Mouse (Mus musculus) lung, embryonic 14.5 days (tissue): Measurements from ENCODE around the gene Fam206a. TPM values are rescaled to one million over a fixed set of nuclear protein-coding genes. Genes with fewer than 3 reads are reported as not detected.

Experiments used
- ATAC-seq: fragments of 200-750 bp; cut with Nextera tagmentation; 2 replicates; pipeline ENCODE4 v1.8.0; 2017; ENCODE audit warnings: mild to moderate bottlenecking, moderate TSS enrichment, moderate library complexity; ENCODE audit not compliant: insufficient read depth
- DNase-seq: peaks from one replicate; pipeline ENCODE4 v3.0.0-alpha.2; 2015
- H3K27ac ChIP-seq: fragments of 300-500 bp; sonication (generic); 2 replicates; pipeline ENCODE4 v1.5.1; 2014; ENCODE audit warnings: low read depth, mild to moderate bottlenecking, moderate library complexity
- H3K27me3 ChIP-seq: fragments of 300-500 bp; sonication (generic); 2 replicates; pipeline ENCODE4 v1.6.1; 2014; ENCODE audit warnings: low read length, control low read depth; ENCODE audit not compliant: insufficient read depth
- H3K36me3 ChIP-seq: fragments of 300-500 bp; sonication (generic); 2 replicates; pipeline ENCODE4 v1.6.1; 2014; ENCODE audit warnings: control low read depth; ENCODE audit not compliant: insufficient read depth
- H3K4me1 ChIP-seq: fragments of 300-500 bp; sonication (generic); 2 replicates; pipeline ENCODE4 v1.6.1; 2014; ENCODE audit warnings: antibody characterized with exemption, control low read depth; ENCODE audit not compliant: insufficient read depth
- H3K4me2 ChIP-seq: fragments of 300-500 bp; sonication (generic); 2 replicates; pipeline ENCODE4 v1.6.1; 2014; ENCODE audit warnings: mild to moderate bottlenecking
- H3K4me3 ChIP-seq: fragments of 300-500 bp; sonication (generic); 2 replicates; pipeline ENCODE4 v1.5.1; 2014; ENCODE audit warnings: low read depth, low read length
- H3K9ac ChIP-seq: fragments of 300-500 bp; sonication (generic); 2 replicates; pipeline ENCODE4 v1.6.1; 2014
- H3K9me3 ChIP-seq: fragments of 300-500 bp; sonication (generic); 2 replicates; pipeline ENCODE4 v1.6.1; 2016; ENCODE audit warnings: low read depth, low read length, control low read depth
- CTCF ChIP-seq: IDR thresholded peaks from 2 replicates; pipeline ENCODE4 v1.5.1; 2016; ENCODE audit warnings: antibody characterized with exemption, low read depth
- WGBS: fragments of 180-500 bp; shearing (Covaris S2); extraction: QIAGEN DNeasy Blood & Tissue Kit; methylation state at CpG from one replicate; pipeline ENCODE4 v1.1.7; 2014; 5-methylcytosine and 5-hydroxymethylcytosine counted together
- polyA plus RNA-seq: library from polyadenylated mRNA; unstranded; fragments of >200 nt; fragmentation: Nextera tagmentation; extraction: Ambion mirVana; gene quantifications from 2 replicates; pipeline ENCODE4 v1.2.1, GENCODE M21; 2014

Gene Fam206a
- polyA plus RNA-seq, 1 experiment from 2014 or later, result 19.4 TPM

GRCm38 (mm10) chr4:56843963-56844362 is 41.8 kb downstream of the Fam206a start:
- Histone ChIP-seq H3K4me2 (no peak overlapping the region), H3K9ac (no peak overlapping the region), H3K4me3 (no peak overlapping the region), H3K9me3 (no peaks in the 10 kb centered on the region), H3K27me3 (no peaks in the 10 kb centered on the region), H3K27ac (no peak overlapping the region), H3K36me3 (peaks cover 8% of the 10 kb centered on the region; the same call in 1 of the 2 replicates), H3K4me1 (no peaks in the 10 kb centered on the region)
- TF ChIP-seq CTCF, result peak; percentile 40
- DNase-seq (no peak), ATAC-seq (no peak)
- 86% methylated on average over 2 of the region's 2 CpGs for WGBS

GRCm38 (mm10) chr4:56844911-56845310 is 42.8 kb downstream of the Fam206a start:
- no peaks in the 10 kb centered on the region for H3K27me3 ChIP-seq
- no peak overlapping the region for H3K9ac ChIP-seq
- H3K4me1 ChIP-seq, result no peaks in the 10 kb centered on the region
- H3K4me2 ChIP-seq, result no peak overlapping the region
- DNase-seq (no peak), ATAC-seq (no peak)
- WGBS, result 90% methylated on average over 4 of the region's 4 CpGs
- H3K36me3 ChIP-seq, result peaks cover 8% of the 10 kb centered on the region; the same call in 1 of the 2 replicates
- no peak overlapping the region for H3K27ac ChIP-seq
- no peaks in the 10 kb centered on the region for H3K9me3 ChIP-seq
- no peak overlapping the region for H3K4me3 ChIP-seq
- no peak for TF ChIP-seq CTCF

GRCm38 (mm10) chr4:56845896-56846533 is 43.9 kb downstream of the Fam206a start:
- Histone ChIP-seq H3K4me2 (no peak overlapping the region), H3K9me3 (no peaks in the 10 kb centered on the region), H3K4me1 (no peaks in the 10 kb centered on the region), H3K27me3 (no peaks in the 10 kb centered on the region), H3K9ac (no peak overlapping the region), H3K27ac (no peak overlapping the region), H3K4me3 (no peak overlapping the region), H3K36me3 (peaks cover 7% of the 10 kb centered on the region; the same call in 1 of the 2 replicates)
- TF ChIP-seq CTCF, result no peak
- ATAC-seq, result no peak
- no peak for DNase-seq
- 71% methylated on average over 12 of the region's 12 CpGs for WGBS

- H3K27me3 ChIP-seq, result no peaks in the 10 kb centered on the region
- no peaks in the 10 kb centered on the region for H3K4me1 ChIP-seq
- no peaks in the 10 kb centered on the region for H3K9me3 ChIP-seq
- H3K4me2 ChIP-seq, result no peak overlapping the region
- H3K36me3 ChIP-seq, result peaks cover 3% of the 10 kb centered on the region; the same call in 1 of the 2 replicates
- TF ChIP-seq CTCF, result no peak
- no peak for DNase-seq
- H3K9ac ChIP-seq, result no peak overlapping the region
- no peak for ATAC-seq
- H3K4me3 ChIP-seq, result no peak overlapping the region
- H3K27ac ChIP-seq, result no peak overlapping the region
- 85% methylated on average over 3 of the region's 3 CpGs for WGBS
These were observed 45.3 kb downstream of the Fam206a start for GRCm38 (mm10) chr4:56847400-56847799.

- DNase-seq, result no peak
- no peak overlapping the region for H3K27ac ChIP-seq
- no peaks in the 10 kb centered on the region for H3K4me1 ChIP-seq
- no peaks in the 10 kb centered on the region for H3K9me3 ChIP-seq
- peaks cover 3% of the 10 kb centered on the region; the same call in 1 of the 2 replicates for H3K36me3 ChIP-seq
- ATAC-seq, result no peak
- no peak overlapping the region for H3K4me2 ChIP-seq
- TF ChIP-seq CTCF, result no peak
- no peaks in the 10 kb centered on the region for H3K27me3 ChIP-seq
- 86% methylated on average over 6 of the region's 6 CpGs for WGBS
- no peak overlapping the region for H3K4me3 ChIP-seq
- H3K9ac ChIP-seq, result no peak overlapping the region
These were observed 45.9 kb downstream of the Fam206a start for GRCm38 (mm10) chr4:56848044-56848443.

- Histone ChIP-seq H3K27ac (peak overlapping the region; percentile 25; the same call in 1 of the 2 replicates), H3K36me3 (no peaks in the 10 kb centered on the region; the same call in 1 of the 2 replicates), H3K9me3 (no peaks in the 10 kb centered on the region), H3K4me2 (no peak overlapping the region), H3K4me1 (no peaks in the 10 kb centered on the region), H3K4me3 (no peak overlapping the region), H3K27me3 (no peaks in the 10 kb centered on the region), H3K9ac (no peak overlapping the region)
- 12% methylated on average over 6 of the region's 6 CpGs for WGBS
- peak; percentile 58 for DNase-seq
- peak; percentile 25; the same call in 1 of the 2 replicates for TF ChIP-seq CTCF
- ATAC-seq, result peak; percentile 62; the same call in 1 of the 2 replicates
These were observed 48.6 kb downstream of the Fam206a start for GRCm38 (mm10) chr4:56850724-56851123.

- ATAC-seq (no peak), DNase-seq (no peak)
- no peaks in the 10 kb centered on the region for H3K27me3 ChIP-seq
- H3K4me2 ChIP-seq, result no peak overlapping the region
- no peaks in the 10 kb centered on the region for H3K9me3 ChIP-seq
- no peaks in the 10 kb centered on the region for H3K36me3 ChIP-seq
- no peak overlapping the region for H3K4me3 ChIP-seq
- 92% methylated on average over 5 of the region's 5 CpGs for WGBS
- H3K9ac ChIP-seq, result no peak overlapping the region
- H3K27ac ChIP-seq, result no peak overlapping the region
- TF ChIP-seq CTCF, result no peak
- H3K4me1 ChIP-seq, result no peaks in the 10 kb centered on the region
These were observed 53.8 kb downstream of the Fam206a start for GRCm38 (mm10) chr4:56855935-56856334.
